Mouse (Mus musculus) megakaryocyte, embryonic 14.5 days (primary cell): ENCODE results near the gene Asna1.
A peak's percentile ranks its signal among the peaks of the same experiment; 100 is the strongest.

Experiments used
- FLI1 ChIP-seq: IDR thresholded peaks from 2 replicates; pipeline ENCODE4 v1.6.1; 2012; ENCODE audit warnings: low read length, inconsistent platforms, mixed read lengths
- GATA1 ChIP-seq: IDR thresholded peaks from 3 replicates; pipeline ENCODE4 v1.6.1; 2012; ENCODE audit warnings: mixed read lengths, low read length, inconsistent platforms, borderline replicate concordance

- TF ChIP-seq GATA1 (no peak), FLI1 (peak; percentile 64; the same call in 1 of the 2 replicates)
Measured at GRCm38 (mm10) chr8:85071514-85072281, 46.6 kb upstream of the Asna1 start, which contains the start of gene Dhps.
